Mouse (Mus musculus): ENCODE data around the gene Rpa2.
"Not testable (repeated sequence)": the region's sequence is repeated elsewhere in the genome, so short reads cannot be mapped to it uniquely, and the experiment has no call there.

Rpa2 gene

DNA sequence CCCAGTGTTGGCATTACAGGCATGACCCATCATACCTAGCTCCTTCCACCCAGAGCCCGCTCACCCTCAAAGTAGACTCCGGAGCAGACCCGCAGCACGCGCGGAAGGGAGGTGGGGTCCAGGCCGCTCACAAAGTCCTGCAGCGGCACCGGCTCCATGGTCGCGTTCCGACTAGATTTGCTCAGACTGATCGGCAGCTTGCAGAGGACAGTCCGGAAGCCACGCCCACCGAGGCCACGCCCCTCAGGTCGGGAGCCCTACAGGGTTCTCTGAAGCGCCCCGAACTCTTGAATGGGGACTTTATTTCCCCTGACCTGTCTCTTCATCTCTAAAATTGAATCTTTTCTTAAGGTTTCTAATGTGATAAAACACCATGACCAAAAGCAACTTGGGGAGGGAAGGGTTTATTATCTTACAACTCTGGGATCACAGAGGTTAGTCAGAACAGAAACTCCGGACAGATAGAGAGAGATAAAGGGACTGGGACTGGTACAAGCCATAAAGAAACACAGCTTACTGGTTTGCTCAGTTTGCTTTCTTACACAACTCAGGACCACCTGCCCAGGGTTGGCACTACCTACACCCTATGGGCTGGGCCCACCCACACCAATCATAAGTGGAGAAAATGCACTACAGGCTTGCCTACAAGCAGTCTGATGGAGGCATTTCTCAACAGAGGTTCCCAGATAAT is 28.2 kb downstream of the Rpa2 start, which contains the start of gene Themis2:
TSS of gene Themis2 (minus strand) at position 192 of the 691 bp plus-strand sequence.
- Histone ChIP-seq H3K36me3 (ENCODE audit: insufficient read depth, low read length) (no peaks in the 10 kb centered on the region), H3K27me3 (ENCODE audit: insufficient read depth, low read length) (peaks cover 46% of the 10 kb centered on the region), H3K4me1 (replicated peaks; ENCODE audit: low read depth, low read length) (peaks cover 31% of the 10 kb centered on the region), H3K9me3 (ENCODE audit: low read length) (no peaks in the 10 kb centered on the region), H3K4me3 (replicated peaks; ENCODE audit: low read length) (peak within 1 kb of the TSS; percentile 78)
- no peak for TF ChIP-seq CTCF (conservative IDR thresholded peaks at IDR 0.05; ENCODE audit: low read length)
- no peak for TF ChIP-seq POU5F1 (IDR thresholded peaks at IDR 0.05; ENCODE audit: borderline replicate concordance, low read length)
- TF ChIP-seq NANOG (IDR thresholded peaks at IDR 0.05; ENCODE audit: borderline replicate concordance, low read length) = no peak

DNA sequence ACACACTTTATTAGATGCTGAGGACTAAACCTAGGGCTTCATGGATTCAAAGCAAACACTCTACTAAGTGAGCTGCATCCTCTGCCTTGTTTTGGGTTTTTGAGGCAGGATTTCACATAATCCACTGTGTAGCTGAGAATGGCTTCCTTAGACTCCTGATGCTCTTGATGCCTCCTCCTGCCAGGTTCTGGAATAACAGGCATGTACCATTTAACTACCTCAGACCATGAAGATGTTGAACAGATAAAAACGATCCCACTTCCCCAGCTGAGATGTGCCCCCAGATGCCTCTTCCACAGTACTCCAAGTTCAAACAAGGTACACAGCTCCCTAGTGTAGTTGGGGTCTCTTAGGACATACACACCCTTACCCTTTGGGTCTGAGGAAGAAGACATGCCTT is 29.3 kb downstream of the Rpa2 start:
- Histone ChIP-seq H3K36me3 (ENCODE audit: insufficient read depth, low read length) (no peaks in the 10 kb centered on the region), H3K27me3 (ENCODE audit: insufficient read depth, low read length) (peaks cover 38% of the 10 kb centered on the region), H3K4me1 (replicated peaks; ENCODE audit: low read depth, low read length) (peaks cover 43% of the 10 kb centered on the region), H3K9me3 (ENCODE audit: low read length) (no peaks in the 10 kb centered on the region), H3K4me3 (replicated peaks; ENCODE audit: low read length) (no peak overlapping the region)
- TF ChIP-seq POU5F1 (IDR thresholded peaks at IDR 0.05; ENCODE audit: borderline replicate concordance, low read length) = no peak

DNA sequence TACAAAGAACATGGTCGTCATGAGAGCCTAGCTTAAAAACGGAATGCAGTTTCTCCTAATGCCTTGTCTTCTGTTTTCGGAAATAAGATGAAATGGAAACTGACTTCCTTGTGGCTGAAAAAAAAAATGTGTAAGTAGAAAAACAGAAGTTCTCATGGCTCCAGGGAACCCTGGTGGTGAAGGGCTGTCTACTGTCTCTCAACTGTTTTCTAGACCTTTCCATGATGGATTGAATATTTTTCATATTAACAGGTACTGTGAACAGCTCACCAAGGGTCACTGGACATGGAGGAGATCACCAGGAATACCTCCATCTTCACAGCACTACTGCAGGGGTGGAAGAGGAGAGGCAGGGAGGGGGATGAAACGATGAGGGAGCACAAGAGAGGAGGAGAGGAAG is 29.9 kb downstream of the Rpa2 start:
- Histone ChIP-seq H3K4me3 (replicated peaks; ENCODE audit: low read length) (no peak overlapping the region), H3K9me3 (ENCODE audit: low read length) (no peaks in the 10 kb centered on the region), H3K4me1 (replicated peaks; ENCODE audit: low read depth, low read length) (peaks cover 47% of the 10 kb centered on the region), H3K36me3 (ENCODE audit: insufficient read depth, low read length) (no peaks in the 10 kb centered on the region), H3K27me3 (ENCODE audit: insufficient read depth, low read length) (peaks cover 36% of the 10 kb centered on the region)
- no peak for TF ChIP-seq POU5F1 (IDR thresholded peaks at IDR 0.05; ENCODE audit: borderline replicate concordance, low read length)

DNA sequence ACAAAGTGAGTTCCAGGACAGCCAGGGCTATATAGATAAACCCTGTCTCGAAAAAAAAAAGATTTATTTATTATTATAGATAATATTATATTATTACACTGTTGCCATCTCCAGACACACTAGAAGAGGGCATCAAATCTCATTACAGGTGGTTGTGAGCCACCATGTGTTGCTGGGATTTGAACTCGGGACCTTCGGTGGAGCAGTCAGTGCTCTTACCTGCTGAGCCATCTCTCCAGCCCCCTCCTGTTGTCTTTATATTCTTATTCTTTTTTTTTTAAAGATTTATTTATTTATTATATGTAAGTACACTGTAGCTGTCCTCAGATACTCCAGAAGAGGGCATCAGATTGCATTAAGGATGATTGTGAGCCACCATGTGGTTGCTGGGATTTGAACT is 30.5 kb downstream of the Rpa2 start:
- not testable (repeated sequence) for H3K9me3 ChIP-seq (ENCODE audit: low read length); H3K4me3 ChIP-seq (replicated peaks; ENCODE audit: low read length); H3K36me3 ChIP-seq (ENCODE audit: insufficient read depth, low read length)
- H3K4me1 ChIP-seq (replicated peaks; ENCODE audit: low read depth, low read length) = peaks cover 47% of the 10 kb centered on the region
- H3K27me3 ChIP-seq (ENCODE audit: insufficient read depth, low read length) = peaks cover 35% of the 10 kb centered on the region

DNA sequence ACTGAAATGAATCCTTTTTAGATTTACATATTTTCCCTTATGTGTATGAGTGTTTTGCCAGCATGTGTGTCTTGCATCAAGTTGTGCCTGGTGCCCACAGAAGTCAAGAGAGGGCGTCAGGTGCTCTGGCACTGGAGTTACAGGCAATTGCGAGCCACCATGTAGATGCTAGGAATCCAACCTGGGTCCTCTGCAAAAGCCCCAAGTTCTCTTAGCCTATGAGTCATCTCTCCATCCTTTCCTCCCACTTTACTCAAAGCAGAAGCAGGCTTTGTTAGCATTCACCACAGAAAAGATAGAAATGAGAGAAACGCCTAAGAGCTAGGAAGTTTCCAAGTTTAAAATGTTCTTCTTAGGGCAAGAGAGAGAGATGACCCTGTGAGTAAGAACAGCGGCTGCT is 31.7 kb downstream of the Rpa2 start:
- H3K4me1 ChIP-seq (replicated peaks; ENCODE audit: low read depth, low read length) = peaks cover 50% of the 10 kb centered on the region
- H3K9me3 ChIP-seq (ENCODE audit: low read length) = no peaks in the 10 kb centered on the region
- TF ChIP-seq CTCF (conservative IDR thresholded peaks at IDR 0.05; ENCODE audit: low read length) (no peak), POU5F1 (IDR thresholded peaks at IDR 0.05; ENCODE audit: borderline replicate concordance, low read length) (no peak), NANOG (IDR thresholded peaks at IDR 0.05; ENCODE audit: borderline replicate concordance, low read length) (no peak)
- peaks cover 23% of the 10 kb centered on the region for H3K27me3 ChIP-seq (ENCODE audit: insufficient read depth, low read length)
- H3K4me3 ChIP-seq (replicated peaks; ENCODE audit: low read length) = no peak overlapping the region
- H3K36me3 ChIP-seq (ENCODE audit: insufficient read depth, low read length) = no peaks in the 10 kb centered on the region

DNA sequence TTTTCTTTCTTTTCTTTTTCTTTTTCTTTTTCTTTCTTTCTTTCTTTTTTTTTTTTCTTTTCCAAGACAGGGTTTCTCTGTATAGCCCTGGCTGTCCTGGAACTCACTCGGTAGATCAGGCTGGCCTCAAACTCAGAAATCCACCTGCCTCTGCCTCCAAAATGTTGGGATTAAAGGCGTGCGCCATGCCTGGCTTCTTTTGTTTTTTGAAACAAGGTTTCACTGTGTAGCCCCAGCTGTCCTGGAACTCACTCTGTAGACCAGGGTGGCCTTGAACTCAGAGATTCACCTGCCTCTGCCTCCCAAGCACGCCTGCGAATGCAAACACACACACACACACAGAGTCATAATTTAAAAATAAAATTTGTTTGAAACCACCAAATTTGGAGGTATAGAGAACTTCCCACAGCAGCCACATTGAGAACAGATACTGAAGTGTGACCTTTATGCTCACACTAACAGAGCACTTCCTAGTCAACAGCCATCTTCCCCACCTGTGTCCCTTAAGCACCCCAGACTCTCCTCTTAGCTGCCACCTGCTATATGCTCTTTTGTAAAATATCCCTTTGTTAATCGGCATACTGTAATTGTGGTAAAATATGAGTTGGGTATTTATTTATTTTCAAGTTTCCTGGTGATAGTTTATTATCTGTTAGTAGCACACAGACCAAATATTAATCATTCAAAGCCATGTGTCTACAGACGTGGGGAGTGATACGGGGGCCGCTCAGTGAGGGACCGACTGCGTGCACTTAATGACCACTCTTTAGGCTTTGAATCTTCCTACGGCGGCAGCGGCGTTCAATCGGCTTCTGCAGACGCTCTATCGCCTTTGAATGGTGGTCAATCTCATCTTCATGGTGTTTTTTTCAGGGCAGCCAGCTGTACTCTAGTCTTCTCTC is 33.3 kb downstream of the Rpa2 start:
- H3K27me3 ChIP-seq (ENCODE audit: insufficient read depth, low read length) = peaks cover 11% of the 10 kb centered on the region
- no peaks in the 10 kb centered on the region for H3K9me3 ChIP-seq (ENCODE audit: low read length)
- TF ChIP-seq CTCF (conservative IDR thresholded peaks at IDR 0.05; ENCODE audit: low read length) (no peak), NANOG (IDR thresholded peaks at IDR 0.05; ENCODE audit: borderline replicate concordance, low read length) (no peak), POU5F1 (IDR thresholded peaks at IDR 0.05; ENCODE audit: borderline replicate concordance, low read length) (no peak)
- H3K36me3 ChIP-seq (ENCODE audit: insufficient read depth, low read length) = no peaks in the 10 kb centered on the region
- peaks cover 49% of the 10 kb centered on the region for H3K4me1 ChIP-seq (replicated peaks; ENCODE audit: low read depth, low read length)
- peak overlapping the region; percentile 71 for H3K4me3 ChIP-seq (replicated peaks; ENCODE audit: low read length)

DNA sequence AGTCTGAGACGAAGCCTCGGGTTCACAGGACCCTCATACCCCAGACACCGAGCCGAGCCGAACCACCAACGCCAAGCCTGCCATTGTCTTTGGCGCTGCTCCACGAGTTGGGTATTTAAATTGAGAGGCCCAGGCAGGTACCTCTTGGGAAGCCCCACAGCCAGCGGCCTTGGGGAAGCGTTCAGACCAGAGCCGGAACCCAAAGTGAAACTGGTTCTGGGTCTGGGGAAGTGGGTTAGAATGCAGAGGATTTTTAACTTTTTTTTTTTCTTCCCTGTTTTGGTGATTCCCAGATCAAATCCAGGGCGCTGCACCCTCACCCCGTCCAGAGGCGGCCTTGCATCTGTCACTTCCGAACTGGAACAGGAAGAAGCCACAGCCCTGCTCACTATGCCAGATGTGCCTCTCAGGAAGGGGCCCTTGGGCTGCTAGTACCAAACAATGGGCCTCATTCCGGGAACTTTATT is 34.1 kb downstream of the Rpa2 start:
- Histone ChIP-seq H3K4me3 (replicated peaks; ENCODE audit: low read length) (peak overlapping the region; percentile 71), H3K36me3 (ENCODE audit: insufficient read depth, low read length) (no peaks in the 10 kb centered on the region), H3K27me3 (ENCODE audit: insufficient read depth, low read length) (peaks cover 7% of the 10 kb centered on the region), H3K9me3 (ENCODE audit: low read length) (no peaks in the 10 kb centered on the region), H3K4me1 (replicated peaks; ENCODE audit: low read depth, low read length) (peaks cover 46% of the 10 kb centered on the region)
- TF ChIP-seq POU5F1 (IDR thresholded peaks at IDR 0.05; ENCODE audit: borderline replicate concordance, low read length) (no peak), CTCF (conservative IDR thresholded peaks at IDR 0.05; ENCODE audit: low read length) (no peak), NANOG (IDR thresholded peaks at IDR 0.05; ENCODE audit: borderline replicate concordance, low read length) (no peak)

DNA sequence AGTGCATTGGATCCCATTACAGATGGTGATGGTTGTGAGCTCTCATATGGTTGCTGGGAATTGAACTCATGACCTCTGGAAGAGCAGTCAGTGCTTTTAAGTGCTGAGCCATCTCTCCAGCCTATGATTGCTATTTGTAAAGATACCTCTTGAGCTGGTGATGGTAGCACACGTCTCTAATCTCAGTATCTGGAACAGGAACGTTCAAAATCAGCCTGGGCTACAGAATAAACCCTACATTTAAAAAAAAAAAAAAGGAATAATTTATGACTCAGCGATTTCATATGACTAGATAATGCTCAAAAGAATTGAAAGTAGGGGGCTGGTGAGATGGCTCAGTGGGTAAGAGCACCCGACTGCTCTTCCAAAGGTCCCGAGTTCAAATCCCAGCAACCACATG is 35.1 kb downstream of the Rpa2 start:
- peaks cover 48% of the 10 kb centered on the region for H3K4me1 ChIP-seq (replicated peaks; ENCODE audit: low read depth, low read length)
- peaks cover 1% of the 10 kb centered on the region for H3K27me3 ChIP-seq (ENCODE audit: insufficient read depth, low read length)
- H3K36me3 ChIP-seq (ENCODE audit: insufficient read depth, low read length) = no peaks in the 10 kb centered on the region
- H3K9me3 ChIP-seq (ENCODE audit: low read length) = no peaks in the 10 kb centered on the region
- TF ChIP-seq CTCF (conservative IDR thresholded peaks at IDR 0.05; ENCODE audit: low read length) = no peak
- no peak for TF ChIP-seq POU5F1 (IDR thresholded peaks at IDR 0.05; ENCODE audit: borderline replicate concordance, low read length)
- TF ChIP-seq NANOG (IDR thresholded peaks at IDR 0.05; ENCODE audit: borderline replicate concordance, low read length) = no peak
- no peak overlapping the region for H3K4me3 ChIP-seq (replicated peaks; ENCODE audit: low read length)
